ENCODE assay signal across 7 mouse cellular contexts in the genomic region with DNA sequence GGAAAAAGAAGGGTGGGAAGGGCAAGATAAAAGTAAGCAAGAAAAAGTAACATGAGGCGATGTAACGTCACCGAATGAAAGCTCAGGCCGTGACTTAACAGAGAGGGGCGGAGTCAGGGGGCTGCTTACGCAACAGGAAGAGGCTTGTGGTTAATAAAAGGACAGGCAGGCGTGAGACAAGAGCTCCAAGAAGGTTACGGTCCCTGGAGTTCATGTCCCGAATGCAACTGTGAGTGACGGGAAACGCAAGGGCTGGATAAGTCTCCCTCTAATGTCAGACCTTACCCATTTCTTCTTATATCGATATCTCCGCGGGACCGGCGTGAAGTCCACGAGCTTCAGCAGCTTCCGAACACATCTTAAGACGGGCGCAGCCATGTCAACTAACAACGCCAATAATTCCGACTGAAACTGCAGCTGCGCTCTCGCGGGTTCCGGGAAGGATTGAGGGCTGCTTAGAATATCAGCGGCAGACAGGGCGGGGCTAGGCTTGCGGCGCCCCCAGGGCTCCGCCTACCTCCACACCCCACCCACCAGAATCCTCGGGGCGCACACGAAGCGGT. TPM values are rescaled to one million over a fixed set of nuclear protein-coding genes. Genes with fewer than 3 reads are reported as not detected.
DNase-seq lines count a peak whose midpoint lies in the region; ATAC-seq lines count a peak whose summit lies in the region.

A gene (minus strand): TSS at position 478 of the 563 bp plus-strand sequence.

- ATAC-seq in embryonic facial prominence, embryonic 12.5 days (ENCODE audit: insufficient number of reproducible peaks, insufficient read depth, low FRiP score, low TSS enrichment), result peak; percentile 95
- ATAC-seq in limb, embryonic 11.5 days (ENCODE audit: insufficient number of reproducible peaks, low FRiP score, low TSS enrichment, low read depth), result peak; percentile 94
- peak; percentile 93 for ATAC-seq in midbrain, embryonic 14.5 days (ENCODE audit: low FRiP score, low TSS enrichment)

- H3K9me3 ChIP-seq in embryonic facial prominence, embryonic 12.5 days, result no peaks in the 10 kb centered on the region
- H3K9me3 ChIP-seq in limb, embryonic 11.5 days (ENCODE audit: control insufficient read depth, low read length), result no peaks in the 10 kb centered on the region
- H3K9me3 ChIP-seq in midbrain, embryonic 14.5 days (ENCODE audit: control insufficient read depth, low read length), result no peaks in the 10 kb centered on the region

- H3K36me3 ChIP-seq in embryonic facial prominence, embryonic 12.5 days, result no peaks in the 10 kb centered on the region
- no peaks in the 10 kb centered on the region for H3K36me3 ChIP-seq in limb, embryonic 11.5 days (ENCODE audit: control insufficient read depth, insufficient read depth, low read length)
- no peaks in the 10 kb centered on the region for H3K36me3 ChIP-seq in midbrain, embryonic 14.5 days (ENCODE audit: control insufficient read depth, insufficient read depth, low read length)

- peak within 1 kb of the TSS; percentile 54 for H3K4me3 ChIP-seq in embryonic facial prominence, embryonic 12.5 days
- H3K4me3 ChIP-seq in limb, embryonic 11.5 days (ENCODE audit: low read depth, low read length), result peak within 1 kb of the TSS; percentile 57
- H3K4me3 ChIP-seq in midbrain, embryonic 14.5 days (replicated peaks; ENCODE audit: low read depth, low read length), result peak within 1 kb of the TSS; percentile 61

- peak within 1 kb of the TSS; percentile 79 for H3K4me2 ChIP-seq in embryonic facial prominence, embryonic 12.5 days (replicated peaks)
- peak within 1 kb of the TSS; percentile 83 for H3K4me2 ChIP-seq in limb, embryonic 11.5 days (ENCODE audit: low read depth, severe bottlenecking)
- H3K4me2 ChIP-seq in midbrain, embryonic 14.5 days (ENCODE audit: low read length), result peak within 1 kb of the TSS; percentile 67

- no peaks in the 10 kb centered on the region for H3K27me3 ChIP-seq in embryonic facial prominence, embryonic 12.5 days
- H3K27me3 ChIP-seq in limb, embryonic 11.5 days (ENCODE audit: control insufficient read depth, insufficient read depth, low read length), result no peaks in the 10 kb centered on the region
- H3K27me3 ChIP-seq in midbrain, embryonic 14.5 days (ENCODE audit: control insufficient read depth, insufficient read depth, low read length), result no peaks in the 10 kb centered on the region

- under 1% methylated on average over 35 of the region's 35 CpGs for WGBS in embryonic facial prominence, embryonic 12.5 days
- under 1% methylated on average over 35 of the region's 35 CpGs for WGBS in limb, embryonic 11.5 days
- WGBS in midbrain, embryonic 14.5 days, result 0% methylated on average over 35 of the region's 35 CpGs

- DNase-seq in adrenal gland, postnatal 25 days, result peak; percentile 89
- DNase-seq in heart, adult 11 months, result peak; percentile 99
- peak; percentile 93 for DNase-seq in kidney, adult 18-20 months
- peak; percentile 91 for DNase-seq in limb, embryonic 11.5 days (ENCODE audit: low spot score)
- DNase-seq in midbrain, embryonic 14.5 days, result peak; percentile 94
- DNase-seq in spleen, adult 18-20 months, result peak; percentile 82 to 88

- peak within 1 kb of the TSS; percentile 50 for H3K9ac ChIP-seq in embryonic facial prominence, embryonic 12.5 days
- peak within 1 kb of the TSS; percentile 60 for H3K9ac ChIP-seq in limb, embryonic 11.5 days (ENCODE audit: low read length)
- peak within 1 kb of the TSS; percentile 53 for H3K9ac ChIP-seq in midbrain, embryonic 14.5 days (replicated peaks; ENCODE audit: low read length)

- peaks cover 4% of the 10 kb centered on the region; the same call in 1 of the 2 replicates for H3K4me1 ChIP-seq in embryonic facial prominence, embryonic 12.5 days
- H3K4me1 ChIP-seq in limb, embryonic 11.5 days (ENCODE audit: control insufficient read depth, insufficient read depth, low read length), result peaks cover 6% of the 10 kb centered on the region; the same call in 1 of the 2 replicates
- H3K4me1 ChIP-seq in midbrain, embryonic 14.5 days (ENCODE audit: control insufficient read depth, insufficient read depth, low read length), result peaks cover 11% of the 10 kb centered on the region; the same call in 1 of the 2 replicates

- peak within 1 kb of the TSS; percentile 86 for H3K27ac ChIP-seq in embryonic facial prominence, embryonic 12.5 days
- peak within 1 kb of the TSS; percentile 84 for H3K27ac ChIP-seq in limb, embryonic 11.5 days (replicated peaks; ENCODE audit: low read depth, low read length)
- H3K27ac ChIP-seq in midbrain, embryonic 14.5 days (replicated peaks; ENCODE audit: low read depth, low read length), result peak within 1 kb of the TSS; percentile 89

RNA-seq across cellular contexts. Expression of the gene that starts here (rescaled TPM):
- 29.0 and 29.3 TPM in 2 replicates for total RNA-seq in adrenal gland, postnatal 25 days (2021)
- 19.9 and 20.6 TPM in 2 replicates for polyA plus RNA-seq in embryonic facial prominence, embryonic 12.5 days (2016; fragmentation: Nextera tagmentation; extraction: Ambion mirVana)
- polyA plus RNA-seq in limb, embryonic 11.5 days (2014; fragmentation: Nextera tagmentation; extraction: Ambion mirVana), result 16.9 and 20.0 TPM in 2 replicates
- polyA plus RNA-seq in midbrain, embryonic 14.5 days (2014; fragmentation: Nextera tagmentation; extraction: Ambion mirVana), result 11.5 and 13.6 TPM in 2 replicates

Comparison
In these comparisons a context has a peak if more than half of its experiments do, and no peak if none do; other contexts are left out.
1. Peak in every context shown above with its lines: DNase-seq, ATAC-seq, H3K4me3 ChIP-seq and H3K27ac ChIP-seq.